Comparison of ENCODE assay signal across 10 mouse cellular contexts in the genomic region with DNA sequence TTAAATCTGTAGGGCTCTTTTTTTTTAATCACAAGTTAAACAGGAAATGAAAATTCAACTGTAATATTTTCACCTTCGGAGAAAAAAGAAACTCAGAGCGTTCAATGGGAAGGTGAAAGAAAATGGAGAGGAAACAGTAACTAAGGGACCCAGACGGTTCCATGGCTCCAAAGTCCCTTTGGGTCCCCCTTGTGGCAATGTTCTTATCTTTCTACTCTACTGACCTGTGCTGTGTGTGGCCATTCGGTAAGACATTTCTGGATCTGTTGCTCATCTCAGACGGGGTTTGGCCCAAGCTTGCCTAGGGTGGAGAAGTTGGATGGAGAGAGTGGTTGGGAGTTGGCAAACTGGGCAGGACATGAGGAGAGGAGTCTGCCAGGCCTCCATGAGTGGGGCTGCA.
A peak's percentile ranks its signal among the peaks of the same experiment; 100 is the strongest.
DNase-seq lines count a peak whose midpoint lies in the region; ATAC-seq and TF ChIP-seq lines count a peak whose summit lies in the region.
"Had no signal": no experiment of that assay in that cellular context is flagged by ENCODE, and none has a peak within 500 bp of the region (broad histone marks: within the 10 kb centered on the region; RNA-seq: fewer than 3 reads in every experiment).

No protein-coding gene starts in this region.

- H3K4me1 ChIP-seq in forebrain, embryonic 11.5 days (replicated peaks; ENCODE audit: control insufficient read depth, insufficient read depth, low read length) = no peaks in the 10 kb centered on the region
- H3K4me1 ChIP-seq in forebrain, embryonic 10.5 days = peaks cover 3% of the 10 kb centered on the region; the same call in 1 of the 2 replicates
- H3K4me1 ChIP-seq in thymus, adult 2 months (replicated peaks; ENCODE audit: control insufficient read depth, insufficient read depth, low read length) = no peaks in the 10 kb centered on the region

- H3K36me3 ChIP-seq in forebrain, embryonic 11.5 days (ENCODE audit: control insufficient read depth, insufficient read depth, low read length) = no peaks in the 10 kb centered on the region
- H3K36me3 ChIP-seq in forebrain, embryonic 10.5 days (replicated peaks) = no peaks in the 10 kb centered on the region
- no peaks in the 10 kb centered on the region for H3K36me3 ChIP-seq in thymus, adult 2 months (ENCODE audit: control insufficient read depth, insufficient read depth, low read length)

- no peak overlapping the region for H3K27ac ChIP-seq in forebrain, embryonic 11.5 days (ENCODE audit: low read depth, low read length)
- H3K27ac ChIP-seq in forebrain, embryonic 10.5 days = no peak overlapping the region
- no peak overlapping the region for H3K27ac ChIP-seq in thymus, adult 2 months (ENCODE audit: control insufficient read depth, insufficient read depth, low read length)
- H3K27ac ChIP-seq: macrophage had no signal

- no peak for DNase-seq in forebrain, embryonic 11.5 days (ENCODE audit: low spot score)
- DNase-seq in forebrain, embryonic 10.5 days (ENCODE audit: extremely low spot score, low spot score) = no peak
- DNase-seq in layer of hippocampus, adult 9-11 months = peak; percentile 17
- DNase-seq in layer of hippocampus, postnatal 10 days (ENCODE audit: low spot score in 2 of 2) = no peak
- peak; percentile 57 for DNase-seq in embryo, embryonic 10.5 days (ENCODE audit: low spot score)
- DNase-seq in lung, postnatal 14 days = peak; percentile 16
- no peak for DNase-seq in thymus, adult 2 months
- DNase-seq in cerebellum, adult 18-20 months = no peak
- DNase-seq: kidney, postnatal 14 days had no signal

- 0 out of 2 replicates have a peak, but pooled peaks have one; percentile 15 for ATAC-seq in forebrain, embryonic 11.5 days (replicated peaks; ENCODE audit: low FRiP score)

- no peak overlapping the region for H3K4me3 ChIP-seq in forebrain, embryonic 11.5 days (ENCODE audit: low read depth, low read length)
- no peak overlapping the region for H3K4me3 ChIP-seq in forebrain, embryonic 10.5 days
- H3K4me3 ChIP-seq in thymus, adult 2 months (ENCODE audit: control insufficient read depth, insufficient read depth, low read length) = no peak overlapping the region

- WGBS in forebrain, embryonic 11.5 days = 68% methylated on average over 5 of the region's 5 CpGs
- WGBS in forebrain, embryonic 10.5 days = 68% methylated on average over 5 of the region's 5 CpGs
- WGBS in thymus, adult 2 months = 23% methylated on average over 5 of the region's 5 CpGs

- TF ChIP-seq CTCF in thymus, adult 2 months (IDR thresholded peaks at IDR 0.05; ENCODE audit: borderline replicate concordance, control insufficient read depth, extremely low read depth, insufficient read depth, low read length, poor library complexity) = no peak

- TF ChIP-seq POLR2A in thymus, adult 2 months (IDR thresholded peaks at IDR 0.05; ENCODE audit: control insufficient read depth, extremely low read depth, insufficient read depth, low read length, poor library complexity) = no peak

- no peaks in the 10 kb centered on the region for H3K9me3 ChIP-seq in forebrain, embryonic 11.5 days (ENCODE audit: control insufficient read depth, low read length)
- peaks cover 6% of the 10 kb centered on the region; the same call in 1 of the 2 replicates for H3K9me3 ChIP-seq in forebrain, embryonic 10.5 days

- no peak overlapping the region for H3K9ac ChIP-seq in forebrain, embryonic 11.5 days (ENCODE audit: low read length)

- H3K27me3 ChIP-seq in forebrain, embryonic 11.5 days (ENCODE audit: control insufficient read depth, insufficient read depth, low read length) = no peaks in the 10 kb centered on the region
- no peaks in the 10 kb centered on the region for H3K27me3 ChIP-seq in forebrain, embryonic 10.5 days (ENCODE audit: poor library complexity, severe bottlenecking)
- H3K27me3 ChIP-seq in thymus, adult 2 months (ENCODE audit: control insufficient read depth, insufficient read depth, low read length) = no peaks in the 10 kb centered on the region

- no peak overlapping the region for H3K4me2 ChIP-seq in forebrain, embryonic 11.5 days (ENCODE audit: low read depth, low read length, severe bottlenecking)

Comparison
In these comparisons a context has a peak if more than half of its experiments do, and no peak if none do; other contexts are left out.
1. DNase-seq: peak in layer of hippocampus, adult 9-11 months (single experiment), embryo, embryonic 10.5 days (single experiment) and lung, postnatal 14 days (single experiment); none in forebrain, embryonic 11.5 days (single experiment), forebrain, embryonic 10.5 days (single experiment), layer of hippocampus, postnatal 10 days (0 of 2), thymus, adult 2 months (single experiment) and cerebellum, adult 18-20 months (0 of 2).